Mouse (Mus musculus) embryo, embryonic 10.5 days (tissue): ENCODE measurements around the gene Gp1ba.

Source experiments
- DNase-seq: peaks from one replicate; pipeline ENCODE4 v3.0.0-alpha.2; 2015; ENCODE audit warnings: low spot score

Gp1ba gene

GRCm38 (mm10) chr11:70638714-70639278 is at the start of gene Gp1ba:
Gene Gp1ba, plus strand, starts transcription at chr11:70639122.
- no peak for DNase-seq

DNA sequence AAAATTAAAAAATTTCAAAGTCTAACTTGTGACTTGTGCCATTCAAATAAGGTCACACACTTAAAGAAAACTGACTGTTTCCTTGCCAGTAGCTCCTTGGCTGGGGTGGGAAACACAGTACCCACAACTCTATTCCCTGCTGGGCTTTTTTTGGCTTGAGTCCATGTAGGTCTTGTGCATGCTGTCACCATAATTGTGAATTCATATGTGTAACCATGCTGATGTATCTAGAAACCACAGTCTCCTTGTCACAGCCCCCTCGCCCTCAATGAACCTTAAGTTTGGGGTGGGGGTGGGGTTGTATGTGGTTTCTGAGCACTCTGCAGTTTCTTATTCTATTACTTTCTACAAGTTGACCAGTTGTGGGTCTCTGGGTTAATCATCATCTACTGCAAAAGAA is 47.2 kb upstream of the Gp1ba start:
- DNase-seq: no peak

GRCm38 (mm10) chr11:70594253-70594989 is 44.5 kb upstream of the Gp1ba start:
- DNase-seq: no peak

DNA sequence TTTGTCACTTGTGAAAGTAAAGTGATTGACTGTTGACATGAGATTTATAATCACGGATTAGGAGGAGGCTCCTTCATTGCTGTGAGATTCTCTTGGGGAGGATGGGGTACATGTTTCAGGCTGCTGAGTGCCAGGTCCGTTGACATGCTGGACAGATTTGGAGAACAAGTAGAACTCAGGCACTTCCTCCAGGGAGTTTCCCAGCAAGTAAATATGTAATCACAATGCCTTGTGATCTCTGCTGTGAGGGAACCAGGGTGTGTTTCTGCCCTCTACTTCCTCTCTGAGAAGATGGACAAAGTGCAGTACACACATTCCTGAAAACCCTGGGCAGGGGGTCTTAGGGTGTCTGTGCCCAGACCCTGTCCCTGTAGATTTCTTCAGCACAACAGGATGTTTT is 43.3 kb upstream of the Gp1ba start:
- DNase-seq: no peak

DNA sequence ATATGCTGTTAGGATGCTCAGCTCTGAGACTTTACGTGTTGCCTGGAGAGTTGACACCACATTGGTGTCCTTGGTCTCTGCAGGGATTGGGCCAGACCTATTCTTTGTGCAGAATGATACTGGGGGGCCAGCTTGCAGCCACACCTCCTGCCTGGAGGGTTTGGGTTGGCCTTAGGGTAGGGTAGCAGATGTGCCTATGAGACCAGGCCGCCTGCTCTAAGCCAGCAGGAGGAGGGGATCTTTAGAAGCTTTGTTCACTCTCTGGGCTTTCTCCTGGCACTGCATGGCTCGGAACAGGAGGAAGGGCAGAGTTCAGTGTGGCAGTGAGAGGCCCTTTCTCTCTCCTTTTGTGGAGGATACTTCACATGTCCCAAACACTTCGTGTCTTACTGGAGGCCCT is 42.8 kb upstream of the Gp1ba start:
- no peak for DNase-seq

GRCm38 (mm10) chr11:70597301-70597700 is 41.6 kb upstream of the Gp1ba start:
- no peak for DNase-seq

DNA sequence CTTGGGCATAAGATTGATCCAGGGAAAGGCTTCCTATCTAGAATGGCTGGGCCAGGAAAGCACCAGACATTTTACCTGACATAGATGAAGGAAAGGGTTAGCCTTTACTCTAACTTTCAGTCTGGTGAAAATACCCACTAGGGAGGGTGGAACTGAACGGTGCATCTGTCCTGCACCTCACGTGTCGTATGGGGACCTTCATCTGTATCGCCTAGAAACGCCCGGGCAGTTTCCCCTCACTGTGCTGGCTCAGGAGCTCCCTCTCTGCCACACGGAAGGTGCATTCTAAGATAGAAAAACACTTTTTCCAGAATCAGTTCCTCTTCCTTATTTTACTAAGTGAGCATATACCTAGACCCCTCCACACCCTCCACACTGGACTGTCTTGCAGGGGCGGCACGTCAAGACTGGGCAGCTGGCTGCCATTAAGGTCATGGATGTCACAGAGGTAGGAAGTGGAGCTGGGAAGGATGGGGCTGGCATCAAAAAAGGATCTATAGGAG is 40.4 kb upstream of the Gp1ba start:
- no peak for DNase-seq

DNA sequence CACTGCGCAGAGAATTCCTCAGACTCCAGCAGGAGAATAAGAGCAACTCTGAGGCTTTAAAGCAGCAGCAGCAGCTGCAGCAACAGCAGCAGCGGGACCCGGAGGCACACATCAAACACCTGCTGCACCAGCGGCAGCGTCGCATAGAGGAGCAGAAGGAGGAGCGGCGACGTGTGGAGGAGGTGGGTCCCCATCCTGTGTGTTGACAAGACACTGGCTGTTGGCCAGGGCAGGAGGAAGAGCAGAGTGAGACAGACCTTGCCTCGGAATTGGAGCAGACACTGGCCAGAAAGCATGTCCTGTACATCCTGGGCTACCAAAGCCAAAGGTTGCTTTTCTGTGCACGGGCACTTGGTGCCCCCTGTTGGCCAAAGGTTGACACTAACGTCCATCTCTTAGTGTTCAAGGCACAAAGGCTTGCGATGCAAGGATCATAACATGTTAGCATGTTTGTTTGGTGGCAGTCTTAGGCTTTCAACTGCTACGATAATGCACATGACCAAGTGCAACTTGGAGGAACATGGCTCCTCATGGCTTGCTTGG is 33.8 kb upstream of the Gp1ba start:
- DNase-seq: peak; percentile 88

- no peak for DNase-seq
Observed at GRCm38 (mm10) chr11:70606717-70607116, 32.2 kb upstream of the Gp1ba start.

DNA sequence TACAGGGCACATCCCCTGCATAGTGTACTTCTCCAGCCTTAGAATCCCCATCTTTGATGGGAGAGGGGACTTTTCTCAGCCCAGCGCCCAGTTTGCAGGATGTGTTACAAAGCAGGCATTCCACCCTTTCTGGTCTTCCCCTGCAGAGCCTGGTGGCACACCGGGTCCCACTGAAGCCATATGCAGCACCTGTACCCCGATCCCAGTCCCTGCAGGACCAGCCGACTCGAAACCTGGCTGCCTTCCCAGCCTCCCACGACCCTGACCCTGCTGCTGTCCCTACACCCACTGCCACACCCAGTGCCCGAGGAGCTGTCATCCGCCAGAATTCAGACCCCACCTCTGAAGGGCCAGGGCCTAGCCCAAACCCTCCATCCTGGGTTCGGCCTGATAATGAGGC is 31.3 kb upstream of the Gp1ba start:
- DNase-seq: no peak

- peak; percentile 30 for DNase-seq
Observed at GRCm38 (mm10) chr11:70608381-70609066, 30.4 kb upstream of the Gp1ba start.

- no peak for DNase-seq
Observed at GRCm38 (mm10) chr11:70610752-70611151, 28.2 kb upstream of the Gp1ba start.

GRCm38 (mm10) chr11:70612505-70612904 is 26.4 kb upstream of the Gp1ba start:
- DNase-seq: no peak

GRCm38 (mm10) chr11:70615074-70615473 is 23.8 kb upstream of the Gp1ba start:
- peak; percentile 76 for DNase-seq

DNA sequence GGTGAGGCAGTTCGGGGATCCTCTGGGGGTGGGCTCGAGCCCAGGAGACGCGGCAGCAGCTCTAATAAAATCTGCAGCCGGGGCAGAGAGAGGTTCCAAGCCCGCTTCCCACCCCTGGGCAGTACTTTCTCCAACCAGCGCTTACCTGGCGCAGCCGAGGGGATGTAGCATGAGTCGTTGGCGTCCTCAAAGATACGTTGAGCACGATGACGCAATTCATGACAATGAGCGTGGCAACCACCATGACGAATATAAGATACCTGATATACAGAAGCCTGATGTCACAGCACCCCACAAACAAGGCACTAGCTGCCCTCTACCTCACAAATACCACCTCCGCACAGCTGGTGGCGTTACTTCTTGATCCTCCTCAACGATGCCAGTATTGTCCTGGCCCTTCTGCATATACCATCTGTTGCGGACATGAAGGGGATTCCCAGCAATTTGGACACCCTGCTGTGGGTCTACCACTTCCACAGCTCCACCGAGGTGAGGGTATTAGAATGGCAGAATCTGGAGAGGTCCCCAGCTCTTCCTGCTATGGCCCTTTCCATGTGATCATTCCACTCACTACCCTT is 23.3 kb upstream of the Gp1ba start, which contains the start of gene 4930544D05Rik:
Gene 4930544D05Rik, plus strand, starts transcription at position 333 of the 578 bp plus-strand sequence.
- DNase-seq: peak; percentile 17

- no peak for DNase-seq
Observed at GRCm38 (mm10) chr11:70619101-70619500, 19.8 kb upstream of the Gp1ba start, which contains the start of gene Chrne. Gene Chrne, minus strand, starts transcription at chr11:70619216.

DNA sequence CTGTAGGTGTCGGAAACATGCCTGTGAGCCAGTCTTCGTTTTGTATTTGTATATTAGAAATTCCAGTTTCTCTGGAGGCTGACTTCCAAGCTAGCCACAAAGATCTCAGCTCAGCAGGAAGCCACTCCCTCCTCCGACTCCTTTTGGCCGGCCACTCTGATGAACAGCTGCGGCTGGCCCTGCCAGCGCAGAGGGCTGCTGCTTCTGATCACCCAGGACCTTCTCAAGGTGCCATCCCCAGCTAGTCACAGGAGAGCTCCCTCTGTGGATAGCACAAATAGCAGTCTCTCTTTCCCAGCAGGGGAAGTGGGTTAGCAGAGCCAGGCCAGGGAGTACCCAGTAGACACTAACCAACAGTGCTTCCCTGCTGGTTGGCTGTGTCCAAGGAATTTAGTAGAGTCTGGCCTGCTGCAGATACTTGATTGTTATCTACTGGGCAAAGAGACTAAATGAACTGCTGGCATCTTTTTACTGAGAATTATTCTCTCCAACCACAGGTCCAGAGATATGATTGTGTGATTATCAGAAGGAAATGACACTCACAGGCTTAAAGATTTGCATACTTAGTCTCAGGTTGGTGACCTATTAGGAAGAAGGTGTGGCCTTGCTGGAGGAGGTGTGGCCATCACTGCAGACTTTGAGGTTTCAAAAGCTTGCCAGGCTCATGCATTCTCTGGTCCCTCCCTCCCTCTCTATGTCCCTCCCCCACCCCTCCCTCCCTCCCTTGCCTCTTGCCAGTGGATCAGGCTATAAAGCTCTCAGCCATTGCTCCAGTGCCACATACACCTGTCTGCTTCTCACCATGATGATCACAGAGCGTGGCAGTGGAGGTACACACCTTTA is 16.7 kb upstream of the Gp1ba start:
- no peak for DNase-seq

- DNase-seq: no peak
Observed at GRCm38 (mm10) chr11:70623053-70623742, 15.7 kb upstream of the Gp1ba start.

GRCm38 (mm10) chr11:70625473-70625872 is 13.4 kb upstream of the Gp1ba start:
- DNase-seq: peak; percentile 77

- DNase-seq: no peak
Observed at GRCm38 (mm10) chr11:70626877-70627276, 12.0 kb upstream of the Gp1ba start.

GRCm38 (mm10) chr11:70628431-70628830 is 10.5 kb upstream of the Gp1ba start:
- no peak for DNase-seq
